9 mouse cellular contexts compared by ENCODE assay signal in the genomic region with DNA sequence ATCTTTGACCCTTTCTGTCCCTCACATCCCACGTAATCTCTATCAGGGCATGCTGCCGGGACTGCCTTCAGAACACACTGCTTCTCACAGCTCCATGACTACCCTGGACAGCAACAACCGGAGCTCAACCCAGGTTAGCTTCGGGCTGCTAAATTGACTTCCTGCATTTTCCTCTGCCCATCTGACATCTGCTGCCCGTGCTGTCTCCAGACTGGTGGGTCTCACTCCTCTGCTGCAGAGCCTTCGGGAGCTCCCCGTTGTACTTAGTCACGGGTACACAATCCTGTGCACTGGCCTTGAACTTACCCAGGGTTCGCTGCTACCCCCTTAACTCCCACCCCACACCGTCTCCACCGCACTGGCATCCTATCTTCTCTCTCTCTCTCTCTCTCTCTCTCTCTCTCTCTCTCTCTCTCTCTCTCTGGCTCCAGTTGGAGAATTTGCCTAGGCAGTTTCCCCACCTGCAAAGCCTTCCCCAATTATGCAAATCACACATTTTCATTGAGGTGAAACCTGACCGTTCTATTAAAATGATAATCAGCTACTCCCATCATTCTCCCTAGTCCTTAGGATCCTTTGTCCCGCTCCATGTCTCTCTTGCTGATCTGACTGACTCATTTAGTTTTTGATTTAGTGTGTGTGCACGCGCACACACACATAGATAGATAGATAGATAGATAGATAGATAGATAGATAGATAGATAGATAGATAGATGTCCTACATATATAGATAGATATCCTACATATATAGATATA.
DNase-seq lines count a peak whose midpoint lies in the region; ATAC-seq lines count a peak whose summit lies in the region.
"Had no signal": no experiment of that assay in that cellular context is flagged by ENCODE, and none has a peak within 500 bp of the region (broad histone marks: within the 10 kb centered on the region; RNA-seq: fewer than 3 reads in every experiment).

No protein-coding gene starts in this region.

- WGBS in heart, embryonic 10.5 days, result 9% methylated on average over 15 of the region's 15 CpGs
- 8% methylated on average over 15 of the region's 15 CpGs for WGBS in heart, embryonic 11.5 days (ENCODE audit: insufficient replicate concordance)
- 4% methylated on average over 15 of the region's 15 CpGs for WGBS in forebrain, embryonic 14.5 days
- WGBS in midbrain, embryonic 13.5 days, result 5% methylated on average over 15 of the region's 15 CpGs
- WGBS in liver, embryonic 12.5 days (ENCODE audit: insufficient replicate concordance), result 14% methylated on average over 15 of the region's 15 CpGs

- peak overlapping the region; percentile 27 for H3K4me3 ChIP-seq in heart, embryonic 10.5 days
- H3K4me3 ChIP-seq in heart, embryonic 11.5 days (ENCODE audit: low read depth, low read length), result no peak overlapping the region
- H3K4me3 ChIP-seq in forebrain, embryonic 14.5 days (ENCODE audit: low read depth, low read length), result no peak overlapping the region
- 0 out of 2 replicates have a peak overlapping the region, but pooled peaks have one; percentile 2 for H3K4me3 ChIP-seq in midbrain, embryonic 13.5 days (replicated peaks)
- no peak overlapping the region for H3K4me3 ChIP-seq in liver, embryonic 12.5 days

- no peak for DNase-seq in heart, embryonic 10.5 days (ENCODE audit: low spot score)
- peak; percentile 22 for DNase-seq in Muller cell, postnatal 12 days (ENCODE audit: inconsistent ontology term)
- peak; percentile 37 for DNase-seq in forebrain, embryonic 14.5 days (ENCODE audit: low spot score)
- DNase-seq in B cell, adult 2 months, result no peak
- DNase-seq: gastrocnemius, postnatal 14 days had no signal

- H3K4me2 ChIP-seq in heart, embryonic 11.5 days, result no peak overlapping the region
- peak overlapping the region; percentile 37 for H3K4me2 ChIP-seq in forebrain, embryonic 14.5 days (ENCODE audit: low read length)
- peak overlapping the region; percentile 35 for H3K4me2 ChIP-seq in midbrain, embryonic 13.5 days (replicated peaks)
- no peak overlapping the region for H3K4me2 ChIP-seq in liver, embryonic 12.5 days

- no peaks in the 10 kb centered on the region for H3K9me3 ChIP-seq in heart, embryonic 10.5 days
- H3K9me3 ChIP-seq in heart, embryonic 11.5 days (replicated peaks; ENCODE audit: control insufficient read depth, low read length), result no peaks in the 10 kb centered on the region
- no peaks in the 10 kb centered on the region for H3K9me3 ChIP-seq in forebrain, embryonic 14.5 days (replicated peaks; ENCODE audit: control insufficient read depth, low read length)
- no peaks in the 10 kb centered on the region for H3K9me3 ChIP-seq in midbrain, embryonic 13.5 days
- H3K9me3 ChIP-seq in liver, embryonic 12.5 days (replicated peaks), result no peaks in the 10 kb centered on the region

- no peak overlapping the region for H3K27ac ChIP-seq in heart, embryonic 10.5 days
- no peak overlapping the region for H3K27ac ChIP-seq in heart, embryonic 11.5 days (ENCODE audit: low read depth, low read length)
- no peak overlapping the region for H3K27ac ChIP-seq in forebrain, embryonic 14.5 days (ENCODE audit: low read depth, low read length)
- no peak overlapping the region; the same call in 1 of the 2 replicates for H3K27ac ChIP-seq in midbrain, embryonic 13.5 days
- no peak overlapping the region for H3K27ac ChIP-seq in liver, embryonic 12.5 days

- no peak for ATAC-seq in heart, embryonic 11.5 days (replicated peaks; ENCODE audit: insufficient number of reproducible peaks, low FRiP score, low TSS enrichment)
- ATAC-seq in forebrain, embryonic 14.5 days, result peak; percentile 43; the same call in 1 of the 2 replicates
- ATAC-seq in midbrain, embryonic 13.5 days, result peak; percentile 89
- ATAC-seq in liver, embryonic 12.5 days, result no peak
- no peak for ATAC-seq in cerebellum, adult (ENCODE audit: insufficient number of reproducible peaks, low FRiP score, low TSS enrichment)

- no peaks in the 10 kb centered on the region for H3K36me3 ChIP-seq in heart, embryonic 10.5 days
- no peaks in the 10 kb centered on the region for H3K36me3 ChIP-seq in heart, embryonic 11.5 days (ENCODE audit: control insufficient read depth, insufficient read depth, low read length)
- no peaks in the 10 kb centered on the region for H3K36me3 ChIP-seq in forebrain, embryonic 14.5 days (ENCODE audit: control insufficient read depth, insufficient read depth, low read length)
- H3K36me3 ChIP-seq in midbrain, embryonic 13.5 days, result no peaks in the 10 kb centered on the region
- no peaks in the 10 kb centered on the region for H3K36me3 ChIP-seq in liver, embryonic 12.5 days

- peaks cover 4% of the 10 kb centered on the region; the same call in 1 of the 2 replicates for H3K4me1 ChIP-seq in heart, embryonic 10.5 days
- no peaks in the 10 kb centered on the region for H3K4me1 ChIP-seq in heart, embryonic 11.5 days (ENCODE audit: control insufficient read depth, insufficient read depth, low read length)
- H3K4me1 ChIP-seq in forebrain, embryonic 14.5 days (ENCODE audit: control insufficient read depth, insufficient read depth, low read length), result peaks cover 13% of the 10 kb centered on the region
- H3K4me1 ChIP-seq in midbrain, embryonic 13.5 days (replicated peaks), result peaks cover 23% of the 10 kb centered on the region
- no peaks in the 10 kb centered on the region for H3K4me1 ChIP-seq in liver, embryonic 12.5 days

- no peak overlapping the region for H3K9ac ChIP-seq in heart, embryonic 11.5 days (ENCODE audit: low read depth, low read length)
- peak overlapping the region; percentile 8; the same call in 1 of the 2 replicates for H3K9ac ChIP-seq in forebrain, embryonic 14.5 days (ENCODE audit: low read length)
- H3K9ac ChIP-seq in midbrain, embryonic 13.5 days (replicated peaks), result 0 out of 2 replicates have a peak overlapping the region, but pooled peaks have one; percentile 8
- H3K9ac ChIP-seq in liver, embryonic 12.5 days, result no peak overlapping the region

- peaks cover 21% of the 10 kb centered on the region; the same call in 1 of the 2 replicates for H3K27me3 ChIP-seq in heart, embryonic 10.5 days (ENCODE audit: insufficient read depth, poor library complexity, severe bottlenecking)
- peaks cover 3% of the 10 kb centered on the region; the same call in 1 of the 2 replicates for H3K27me3 ChIP-seq in heart, embryonic 11.5 days (ENCODE audit: control insufficient read depth, insufficient read depth, low read length)
- H3K27me3 ChIP-seq in forebrain, embryonic 14.5 days (replicated peaks; ENCODE audit: control insufficient read depth, insufficient read depth, low read length), result no peaks in the 10 kb centered on the region
- H3K27me3 ChIP-seq in midbrain, embryonic 13.5 days, result no peaks in the 10 kb centered on the region
- peaks cover 14% of the 10 kb centered on the region for H3K27me3 ChIP-seq in liver, embryonic 12.5 days (replicated peaks)

Comparison
In these comparisons a context has a peak if more than half of its experiments do, and no peak if none do; other contexts are left out.
1. H3K4me3 ChIP-seq: peak in heart, embryonic 10.5 days (single experiment) and midbrain, embryonic 13.5 days (single experiment); none in heart, embryonic 11.5 days (single experiment), forebrain, embryonic 14.5 days (single experiment) and liver, embryonic 12.5 days (single experiment).
2. DNase-seq: peak in Muller cell, postnatal 12 days (single experiment) and forebrain, embryonic 14.5 days (single experiment); none in heart, embryonic 10.5 days (single experiment) and B cell, adult 2 months (0 of 2).
3. ATAC-seq: peak in forebrain, embryonic 14.5 days (single experiment) and midbrain, embryonic 13.5 days (single experiment); none in heart, embryonic 11.5 days (single experiment), liver, embryonic 12.5 days (single experiment) and cerebellum, adult (single experiment).
4. H3K4me2 ChIP-seq: peak in forebrain, embryonic 14.5 days (single experiment) and midbrain, embryonic 13.5 days (single experiment); none in heart, embryonic 11.5 days (single experiment) and liver, embryonic 12.5 days (single experiment).
5. H3K9ac ChIP-seq: peak in forebrain, embryonic 14.5 days (single experiment) and midbrain, embryonic 13.5 days (single experiment); none in heart, embryonic 11.5 days (single experiment) and liver, embryonic 12.5 days (single experiment).